In genomic region chr12:101083076-101083838, GRCm38 (mm10) we compare ENCODE assay signal across 8 mouse cellular contexts. TPM values are rescaled to one million over a fixed set of nuclear protein-coding genes. Genes with fewer than 3 reads are reported as not detected.
DNase-seq lines count a peak whose midpoint lies in the region; ATAC-seq and TF ChIP-seq lines count a peak whose summit lies in the region.

Ppp4r3a (minus strand) TSS chr12:101083702.

- H3K4me1 ChIP-seq in hindbrain, embryonic 13.5 days (replicated peaks) = peaks cover 31% of the 10 kb centered on the region

- CTCF ChIA-PET in Patski (lab: Charles Lee) = no interaction called here

- no peaks in the 10 kb centered on the region for H3K27me3 ChIP-seq in Patski
- no peaks in the 10 kb centered on the region for H3K27me3 ChIP-seq in hindbrain, embryonic 13.5 days

- no peak for TF ChIP-seq CTCF in Patski (IDR thresholded peaks at IDR 0.05)

- peak; percentile 90 for ATAC-seq in Patski
- peak; percentile 97 for ATAC-seq in hindbrain, embryonic 13.5 days (ENCODE audit: low FRiP score)

- POLR2A ChIA-PET in Patski (lab: Charles Lee) = interaction anchor here (0.7 kb wide), 1 partner anchor 33 kb away, joined by 5 read pairs; no protein-coding TSS in a partner anchor

- WGBS in hindbrain, embryonic 13.5 days = under 1% methylated on average over 64 of the region's 90 CpGs

- H3K27ac ChIP-seq in hindbrain, embryonic 13.5 days = peak within 1 kb of the TSS; percentile 99

- peak within 1 kb of the TSS; percentile 94 for H3K4me2 ChIP-seq in hindbrain, embryonic 13.5 days

- no peaks in the 10 kb centered on the region for H3K9me3 ChIP-seq in hindbrain, embryonic 13.5 days

- in situ Hi-C loops in Patski (cut with MboI; ENCODE audit: low pct_unique_long_range_greater_than_20kb) = no loop called here

- no peaks in the 10 kb centered on the region for H3K36me3 ChIP-seq in hindbrain, embryonic 13.5 days

- H3K4me3 ChIP-seq in hindbrain, embryonic 13.5 days = peak within 1 kb of the TSS; percentile 93

- peak; percentile 63 for DNase-seq in Patski (ENCODE audit: low read depth, low spot score)
- peak; percentile 96 to 98 for DNase-seq in cerebellum, postnatal 14 days
- peak; percentile 92 to 93 for DNase-seq in frontal cortex, postnatal 14 days (ENCODE audit: low spot score in 2 of 2)
- peak; percentile 93 to 97 for DNase-seq in layer of hippocampus, postnatal 25 days (ENCODE audit: extremely low spot score in 1 of 2, low spot score in 1 of 2)
- DNase-seq in lung, postnatal 25 days (ENCODE audit: low spot score) = peak; percentile 97
- DNase-seq in retina, embryonic 14.5 days (ENCODE audit: low spot score) = peak; percentile 94
- DNase-seq in thymus, postnatal 4 days = peak; percentile 94

- H3K9ac ChIP-seq in hindbrain, embryonic 13.5 days = peak within 1 kb of the TSS; percentile 99

RNA-seq across cellular contexts. Expression of gene Ppp4r3a, which starts in this region (rescaled TPM):
- 54.0 TPM for polyA plus RNA-seq in Patski (2021)
- 28.2 and 29.5 TPM in 2 replicates for polyA plus RNA-seq in hindbrain, embryonic 13.5 days (2015; fragmentation: Nextera tagmentation; extraction: Ambion mirVana)
- 10 to 100 TPM; 37.0 to 42.9 TPM for total RNA-seq in layer of hippocampus, postnatal 25 days (2021)

Comparison
In these comparisons a context has a peak if more than half of its experiments do, and no peak if none do; other contexts are left out.
1. Peak in every context shown above with its lines: DNase-seq, ATAC-seq, H3K4me3 ChIP-seq and H3K27ac ChIP-seq.